Mouse (Mus musculus): Measurements from ENCODE around the gene Mctp2. TPM values are rescaled to one million over a fixed set of nuclear protein-coding genes. Genes with fewer than 3 reads are reported as not detected.
A peak's percentile ranks its signal among the peaks of the same experiment; 100 is the strongest.

Gene Mctp2
- polyA plus RNA-seq, 1 experiment: 1.4 TPM

- 0 out of 2 replicates have a peak, but pooled peaks have one; percentile 7 for TF ChIP-seq CTCF (IDR thresholded peaks at IDR 0.05; ENCODE audit: borderline replicate concordance, insufficient read depth, low read length)
- TF ChIP-seq POLR2A (IDR thresholded peaks at IDR 0.05; ENCODE audit: low read depth, low read length): no peak
- Histone ChIP-seq H3K27ac (ENCODE audit: insufficient read depth, low read length) (no peak overlapping the region), H3K4me3 (ENCODE audit: insufficient read depth, low read length) (no peak overlapping the region), H3K4me1 (ENCODE audit: control insufficient read depth, insufficient read depth, low read length) (no peaks in the 10 kb centered on the region)
Measured at GRCm38 (mm10) chr7:72238575-72238974, 67.8 kb downstream of the Mctp2 start.

GRCm38 (mm10) chr7:72234433-72234998, 71.9 kb downstream of the Mctp2 start:
- H3K4me3 ChIP-seq (ENCODE audit: insufficient read depth, low read length): no peak overlapping the region
- TF ChIP-seq CTCF (IDR thresholded peaks at IDR 0.05; ENCODE audit: borderline replicate concordance, insufficient read depth, low read length) (no peak), POLR2A (IDR thresholded peaks at IDR 0.05; ENCODE audit: low read depth, low read length) (no peak)
- H3K27ac ChIP-seq (ENCODE audit: insufficient read depth, low read length): no peak overlapping the region
- no peaks in the 10 kb centered on the region for H3K4me1 ChIP-seq (ENCODE audit: control insufficient read depth, insufficient read depth, low read length)

GRCm38 (mm10) chr7:72231182-72231877, 75.1 kb downstream of the Mctp2 start:
- TF ChIP-seq POLR2A (IDR thresholded peaks at IDR 0.05; ENCODE audit: low read depth, low read length) (no peak), CTCF (IDR thresholded peaks at IDR 0.05; ENCODE audit: borderline replicate concordance, insufficient read depth, low read length) (no peak)
- Histone ChIP-seq H3K27ac (ENCODE audit: insufficient read depth, low read length) (no peak overlapping the region), H3K4me1 (ENCODE audit: control insufficient read depth, insufficient read depth, low read length) (no peaks in the 10 kb centered on the region), H3K4me3 (ENCODE audit: insufficient read depth, low read length) (no peak overlapping the region)

GRCm38 (mm10) chr7:72229925-72230324, 76.5 kb downstream of the Mctp2 start:
- Histone ChIP-seq H3K4me1 (ENCODE audit: control insufficient read depth, insufficient read depth, low read length) (no peaks in the 10 kb centered on the region), H3K4me3 (ENCODE audit: insufficient read depth, low read length) (no peak overlapping the region), H3K27ac (ENCODE audit: insufficient read depth, low read length) (no peak overlapping the region)
- no peak for TF ChIP-seq CTCF (IDR thresholded peaks at IDR 0.05; ENCODE audit: borderline replicate concordance, insufficient read depth, low read length)
- no peak for TF ChIP-seq POLR2A (IDR thresholded peaks at IDR 0.05; ENCODE audit: low read depth, low read length)

GRCm38 (mm10) chr7:72223558-72223957, 82.8 kb downstream of the Mctp2 start:
- H3K4me1 ChIP-seq (ENCODE audit: control insufficient read depth, insufficient read depth, low read length): no peaks in the 10 kb centered on the region

GRCm38 (mm10) chr7:72222532-72222931, 83.9 kb downstream of the Mctp2 start:
- Histone ChIP-seq H3K27ac (ENCODE audit: insufficient read depth, low read length) (no peak overlapping the region), H3K4me3 (ENCODE audit: insufficient read depth, low read length) (no peak overlapping the region), H3K4me1 (ENCODE audit: control insufficient read depth, insufficient read depth, low read length) (no peaks in the 10 kb centered on the region)
- TF ChIP-seq POLR2A (IDR thresholded peaks at IDR 0.05; ENCODE audit: low read depth, low read length): no peak
- no peak for TF ChIP-seq CTCF (IDR thresholded peaks at IDR 0.05; ENCODE audit: borderline replicate concordance, insufficient read depth, low read length)

More at GRCm38 (mm10) chr7:72223558-72223957, 82.8 kb downstream of the Mctp2 start:
- Histone ChIP-seq H3K4me3 (ENCODE audit: insufficient read depth, low read length) (no peak overlapping the region), H3K27ac (ENCODE audit: insufficient read depth, low read length) (no peak overlapping the region)
- TF ChIP-seq CTCF (IDR thresholded peaks at IDR 0.05; ENCODE audit: borderline replicate concordance, insufficient read depth, low read length) (no peak), POLR2A (IDR thresholded peaks at IDR 0.05; ENCODE audit: low read depth, low read length) (no peak)

- H3K4me1 ChIP-seq (ENCODE audit: control insufficient read depth, insufficient read depth, low read length): no peaks in the 10 kb centered on the region
- no peak overlapping the region for H3K4me3 ChIP-seq (ENCODE audit: insufficient read depth, low read length)
- TF ChIP-seq CTCF (IDR thresholded peaks at IDR 0.05; ENCODE audit: borderline replicate concordance, insufficient read depth, low read length) (no peak), POLR2A (IDR thresholded peaks at IDR 0.05; ENCODE audit: low read depth, low read length) (no peak)
- no peak overlapping the region for H3K27ac ChIP-seq (ENCODE audit: insufficient read depth, low read length)
Measured at GRCm38 (mm10) chr7:72218048-72218447, 88.4 kb downstream of the Mctp2 start.

- H3K27ac ChIP-seq (ENCODE audit: insufficient read depth, low read length): no peak overlapping the region
- no peak overlapping the region for H3K4me3 ChIP-seq (ENCODE audit: insufficient read depth, low read length)
- H3K4me1 ChIP-seq (ENCODE audit: control insufficient read depth, insufficient read depth, low read length): no peaks in the 10 kb centered on the region
- TF ChIP-seq CTCF (IDR thresholded peaks at IDR 0.05; ENCODE audit: borderline replicate concordance, insufficient read depth, low read length) (no peak), POLR2A (IDR thresholded peaks at IDR 0.05; ENCODE audit: low read depth, low read length) (no peak)
Measured at GRCm38 (mm10) chr7:72215563-72216215, 90.7 kb downstream of the Mctp2 start.

- Histone ChIP-seq H3K27ac (ENCODE audit: insufficient read depth, low read length) (no peak overlapping the region), H3K4me3 (ENCODE audit: insufficient read depth, low read length) (no peak overlapping the region), H3K4me1 (ENCODE audit: control insufficient read depth, insufficient read depth, low read length) (no peaks in the 10 kb centered on the region)
- no peak for TF ChIP-seq CTCF (IDR thresholded peaks at IDR 0.05; ENCODE audit: borderline replicate concordance, insufficient read depth, low read length)
- no peak for TF ChIP-seq POLR2A (IDR thresholded peaks at IDR 0.05; ENCODE audit: low read depth, low read length)
Measured at GRCm38 (mm10) chr7:72210201-72210600, 96.2 kb downstream of the Mctp2 start.

- H3K27ac ChIP-seq (ENCODE audit: insufficient read depth, low read length): no peak overlapping the region
Measured at GRCm38 (mm10) chr7:72209296-72209695, 97.1 kb downstream of the Mctp2 start.

More at GRCm38 (mm10) chr7:72209296-72209695, 97.1 kb downstream of the Mctp2 start:
- Histone ChIP-seq H3K4me3 (ENCODE audit: insufficient read depth, low read length) (no peak overlapping the region), H3K4me1 (ENCODE audit: control insufficient read depth, insufficient read depth, low read length) (no peaks in the 10 kb centered on the region)
- TF ChIP-seq POLR2A (IDR thresholded peaks at IDR 0.05; ENCODE audit: low read depth, low read length) (no peak), CTCF (IDR thresholded peaks at IDR 0.05; ENCODE audit: borderline replicate concordance, insufficient read depth, low read length) (no peak)
